Mouse (Mus musculus) effector memory CD4-positive, alpha-beta T cell, adult 7 months (primary cell): ENCODE results near the gene Zbtb12. TPM values are rescaled to one million over a fixed set of nuclear protein-coding genes. Genes with fewer than 3 reads are reported as not detected.

ENCODE experiments used
- polyA plus RNA-seq: library from polyadenylated mRNA; unstranded; fragments of 100-300 nt; shearing (Covaris generic); gene quantifications from one replicate; pipeline ENCODE4 v1.2.1, GENCODE M21; 2017

Gene Zbtb12
- polyA plus RNA-seq: 0.38 TPM

DNA sequence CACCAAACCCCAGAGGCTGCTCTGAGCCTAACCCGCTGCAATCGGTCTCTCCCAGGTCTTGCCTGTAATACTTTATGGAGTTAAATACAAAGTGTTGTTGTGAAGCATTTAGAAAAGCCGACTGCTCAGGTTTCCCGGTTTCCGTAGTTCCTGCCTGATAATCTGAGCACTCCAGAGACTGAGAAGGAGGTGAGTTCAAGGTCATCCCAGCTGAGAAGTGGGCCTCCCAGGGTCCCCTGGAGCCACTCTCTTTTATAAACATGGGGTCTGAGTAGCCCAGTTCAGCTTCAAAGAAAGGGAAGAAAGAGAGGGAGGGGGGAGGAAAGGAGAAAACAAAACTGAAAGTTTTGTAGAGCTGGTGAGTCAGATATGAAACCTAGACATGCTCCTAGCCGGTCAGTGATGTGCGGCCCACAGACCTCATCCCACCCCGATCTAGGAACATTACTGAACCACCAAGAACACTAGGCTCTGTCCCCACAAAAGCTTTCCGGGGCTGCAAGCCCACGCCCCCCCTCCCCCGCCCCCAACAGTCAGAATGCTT lies at the start of gene Zbtb12:
Gene Zbtb12 (plus strand): TSS at position 148 of the 544 bp plus-strand sequence.

GRCm38 (mm10) chr17:34836856-34837221 lies 42.4 kb upstream of the Zbtb12 start, which contains the start of the genes Stk19 and Dxo:
Gene Stk19, minus strand, starts transcription at chr17:34836945.
Gene Dxo, plus strand, starts transcription at chr17:34837019.

GRCm38 (mm10) chr17:34849722-34850516 lies 29.4 kb upstream of the Zbtb12 start, which contains the start of the genes Skiv2l and Nelfe:
Gene Skiv2l, minus strand, starts transcription at chr17:34850210.
Gene Nelfe, plus strand, starts transcription at chr17:34850391.

GRCm38 (mm10) chr17:34862416-34863081 lies 16.7 kb upstream of the Zbtb12 start, which contains the start of gene Cfb:
Gene Cfb, minus strand, starts transcription at chr17:34862518.

GRCm38 (mm10) chr17:34881683-34882310 lies 2.5 kb downstream of the Zbtb12 start, which contains the start of gene Gm20547:
Gene Gm20547, minus strand, starts transcription at chr17:34882042.

GRCm38 (mm10) chr17:34898160-34898586 lies 18.9 kb downstream of the Zbtb12 start, which contains the start of the genes C2 and Ehmt2:
Gene C2, minus strand, starts transcription at chr17:34898265.
Gene Ehmt2, plus strand, starts transcription at chr17:34898469.

GRCm38 (mm10) chr17:34913930-34914665 lies 34.8 kb downstream of the Zbtb12 start, which contains the start of gene Slc44a4:
Gene Slc44a4, plus strand, starts transcription at chr17:34914466.

GRCm38 (mm10) chr17:34931061-34931734 lies 51.9 kb downstream of the Zbtb12 start, which contains the start of gene Neu1:
Gene Neu1, plus strand, starts transcription at chr17:34931253.

Other genes with a start within 250 kb of the Zbtb12 start
- gene Prrt1, start 249.9 kb upstream of the Zbtb12 start, polyA plus RNA-seq: 20.9 TPM
- gene Fkbpl, start 234.7 kb upstream of the Zbtb12 start, polyA plus RNA-seq: 1.00 TPM
- gene Atf6b, start 232.3 kb upstream of the Zbtb12 start, polyA plus RNA-seq: 55.9 TPM
- gene Tnxb, start 208.9 kb upstream of the Zbtb12 start, polyA plus RNA-seq: 0.02 TPM
- gene C4b, start 135.6 kb upstream of the Zbtb12 start, polyA plus RNA-seq: not detected
- gene Cyp21a1, start 74.9 kb upstream of the Zbtb12 start, polyA plus RNA-seq: not detected
- gene Stk19, start 42.5 kb upstream of the Zbtb12 start, polyA plus RNA-seq: 22.8 TPM
- 93.8 TPM for gene Dxo, start 42.5 kb upstream of the Zbtb12 start, polyA plus RNA-seq
- 117 TPM for gene Skiv2l, start 29.3 kb upstream of the Zbtb12 start, polyA plus RNA-seq
- gene Nelfe, start 29.1 kb upstream of the Zbtb12 start, polyA plus RNA-seq: 34.7 TPM
- 0.40 TPM for gene Cfb, start 17.0 kb upstream of the Zbtb12 start, polyA plus RNA-seq
- gene Gm20547, start 2.6 kb downstream of the Zbtb12 start, polyA plus RNA-seq: not detected
- 1.4 TPM for gene C2, start 18.8 kb downstream of the Zbtb12 start, polyA plus RNA-seq
- 55.0 TPM for gene Ehmt2, start 19.0 kb downstream of the Zbtb12 start, polyA plus RNA-seq
- gene Slc44a4, start 35.0 kb downstream of the Zbtb12 start, polyA plus RNA-seq: not detected
- gene Neu1, start 51.8 kb downstream of the Zbtb12 start, polyA plus RNA-seq: 63.5 TPM
- gene Hspa1b, start 79.8 kb downstream of the Zbtb12 start, polyA plus RNA-seq: 1,521 TPM
- gene Gm20481, start 90.4 kb downstream of the Zbtb12 start, polyA plus RNA-seq: 90.8 TPM
- 909 TPM for gene Hspa1a, start 92.7 kb downstream of the Zbtb12 start, polyA plus RNA-seq
- gene Hspa1l, start 93.2 kb downstream of the Zbtb12 start, polyA plus RNA-seq: not detected
- 50.0 TPM for gene Lsm2, start 102.4 kb downstream of the Zbtb12 start, polyA plus RNA-seq
- 214 TPM for gene Vars, start 121.5 kb downstream of the Zbtb12 start, polyA plus RNA-seq
- gene Vwa7, start 137.1 kb downstream of the Zbtb12 start, polyA plus RNA-seq: 0.37 TPM
- not detected for gene Sapcd1, start 148.5 kb downstream of the Zbtb12 start, polyA plus RNA-seq
- gene Msh5, start 167.3 kb downstream of the Zbtb12 start, polyA plus RNA-seq: 2.2 TPM
- gene Clic1, start 170.5 kb downstream of the Zbtb12 start, polyA plus RNA-seq: 334 TPM
- gene Ddah2, start 179.6 kb downstream of the Zbtb12 start, polyA plus RNA-seq: 0.85 TPM
- gene Ly6g6c, start 185.9 kb downstream of the Zbtb12 start, polyA plus RNA-seq: not detected
- gene Mpig6b, start 186.7 kb downstream of the Zbtb12 start, polyA plus RNA-seq: not detected
- not detected for gene Ly6g6e, start 197.4 kb downstream of the Zbtb12 start, polyA plus RNA-seq
- not detected for gene Ly6g6d, start 198.6 kb downstream of the Zbtb12 start, polyA plus RNA-seq
- not detected for gene Ly6g6f, start 206.1 kb downstream of the Zbtb12 start, polyA plus RNA-seq
- gene Abhd16a, start 209.8 kb downstream of the Zbtb12 start, polyA plus RNA-seq: 79.3 TPM
- gene Ly6g5c, start 228.8 kb downstream of the Zbtb12 start, polyA plus RNA-seq: not detected
- 1.8 TPM for gene Ly6g5b, start 235.9 kb downstream of the Zbtb12 start, polyA plus RNA-seq
- 65.3 TPM for gene Gpank1, start 242.0 kb downstream of the Zbtb12 start, polyA plus RNA-seq
- gene Csnk2b, start 242.6 kb downstream of the Zbtb12 start, polyA plus RNA-seq: 223 TPM
- 1.7 TPM for gene D17H6S53E, start 246.9 kb downstream of the Zbtb12 start, polyA plus RNA-seq